Mouse (Mus musculus) embryonic facial prominence, embryonic 15.5 days (tissue): ENCODE measurements around the gene Pkig. TPM values are rescaled to one million over a fixed set of nuclear protein-coding genes. Genes with fewer than 3 reads are reported as not detected.

ENCODE experiments used
- ATAC-seq: fragments of 200-750 bp; cut with Nextera tagmentation; 2 replicates; pipeline ENCODE4 v1.8.0; 2017; ENCODE audit warnings: low read depth, moderate TSS enrichment; ENCODE audit not compliant: insufficient number of reproducible peaks, low FRiP score, low TSS enrichment
- H3K27ac ChIP-seq: fragments of 300-500 bp; sonication (generic); replicated peaks from 2 replicates; pipeline ENCODE4 v1.5.1; 2015; ENCODE audit warnings: mild to moderate bottlenecking, inconsistent platforms
- H3K27me3 ChIP-seq: fragments of 300-500 bp; sonication (generic); 2 replicates; pipeline ENCODE4 v1.6.1; 2015; ENCODE audit warnings: inconsistent platforms
- H3K36me3 ChIP-seq: fragments of 300-500 bp; sonication (generic); 2 replicates; pipeline ENCODE4 v1.6.1; 2015; ENCODE audit warnings: mild to moderate bottlenecking, inconsistent platforms
- H3K4me1 ChIP-seq: fragments of 300-500 bp; sonication (generic); 2 replicates; pipeline ENCODE4 v1.6.1; 2015; ENCODE audit warnings: inconsistent platforms
- H3K4me2 ChIP-seq: fragments of 300-500 bp; sonication (generic); replicated peaks from 2 replicates; pipeline ENCODE4 v1.6.1; 2015; ENCODE audit warnings: mild to moderate bottlenecking, inconsistent platforms
- H3K4me3 ChIP-seq: fragments of 300-500 bp; sonication (generic); replicated peaks from 2 replicates; pipeline ENCODE4 v1.5.1; 2015; ENCODE audit warnings: mild to moderate bottlenecking, inconsistent platforms
- H3K9ac ChIP-seq: fragments of 300-500 bp; sonication (generic); 2 replicates; pipeline ENCODE4 v1.6.1; 2015; ENCODE audit warnings: inconsistent platforms
- H3K9me3 ChIP-seq: fragments of 300-500 bp; sonication (generic); replicated peaks from 2 replicates; pipeline ENCODE4 v1.6.1; 2016; ENCODE audit warnings: inconsistent platforms
- WGBS: fragments of 180-500 bp; shearing (Covaris S2); methylation state at CpG from one replicate; pipeline ENCODE4 v1.1.7; 2015; 5-methylcytosine and 5-hydroxymethylcytosine counted together
- polyA plus RNA-seq: library from polyadenylated mRNA; unstranded; fragments of >200 nt; fragmentation: Nextera tagmentation; extraction: Ambion mirVana; gene quantifications from 2 replicates; pipeline ENCODE4 v1.2.1, GENCODE M21; 2015

The Pkig gene
- polyA plus RNA-seq, 1 experiment from 2014 or later: 152 TPM

DNA sequence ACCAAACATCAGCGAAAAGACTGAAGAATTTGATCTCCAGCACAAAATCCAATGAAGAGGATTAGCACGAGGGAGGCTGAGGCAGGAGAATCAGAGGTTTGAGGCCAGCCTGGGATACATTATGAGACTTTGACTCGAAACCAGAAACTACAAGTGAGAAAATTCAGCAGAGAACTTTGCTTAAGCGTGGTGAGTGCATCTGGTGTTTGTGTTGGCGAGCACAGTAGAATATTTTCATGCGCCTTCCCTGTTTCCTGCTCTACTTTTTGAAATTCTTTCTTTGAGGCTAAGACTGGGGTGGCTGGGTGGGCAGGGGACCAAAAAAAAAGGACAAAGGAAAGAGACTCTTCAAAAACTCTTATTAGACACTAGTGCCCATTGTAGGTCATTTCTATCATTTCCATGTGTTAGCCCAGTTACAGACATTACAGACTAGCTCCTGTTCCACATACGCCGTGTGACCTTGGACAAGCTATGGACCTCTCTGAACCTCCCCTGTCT is 53.2 kb downstream of the Pkig start:
- no peak overlapping the region for H3K4me2 ChIP-seq
- no peak for ATAC-seq
- no peak overlapping the region for H3K4me3 ChIP-seq
- no peaks in the 10 kb centered on the region for H3K27me3 ChIP-seq
- no peaks in the 10 kb centered on the region for H3K9me3 ChIP-seq
- H3K27ac ChIP-seq: no peak overlapping the region; the same call in 1 of the 2 replicates
- H3K4me1 ChIP-seq: peaks cover 29% of the 10 kb centered on the region
- no peaks in the 10 kb centered on the region for H3K36me3 ChIP-seq
- WGBS: 72% methylated on average over 8 of the region's 8 CpGs
- no peak overlapping the region for H3K9ac ChIP-seq

DNA sequence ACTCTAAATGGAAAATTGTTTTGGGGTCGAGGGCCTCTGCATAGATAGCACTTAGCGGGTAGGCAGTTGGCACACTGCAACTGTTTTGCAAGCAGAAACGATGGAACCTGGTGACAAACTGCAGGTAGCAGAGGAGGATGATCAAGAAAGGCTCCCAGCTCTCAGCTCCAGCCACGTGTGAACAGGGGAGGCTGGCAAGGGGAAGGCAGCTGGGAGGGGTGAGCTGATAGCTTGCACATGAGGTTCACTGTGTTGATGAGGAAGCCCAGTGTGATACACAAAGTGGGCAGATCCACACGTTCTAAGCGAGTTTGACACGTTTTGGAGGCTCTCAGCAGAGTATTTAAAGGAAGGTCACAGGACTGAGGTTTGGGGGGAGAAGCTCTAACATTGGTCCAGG is 54.3 kb downstream of the Pkig start:
- peaks cover 31% of the 10 kb centered on the region for H3K4me1 ChIP-seq
- no peaks in the 10 kb centered on the region for H3K9me3 ChIP-seq
- no peak overlapping the region for H3K4me2 ChIP-seq
- H3K36me3 ChIP-seq: no peaks in the 10 kb centered on the region
- H3K4me3 ChIP-seq: no peak overlapping the region
- no peak overlapping the region for H3K9ac ChIP-seq
- WGBS: 59% methylated on average over 7 of the region's 7 CpGs
- H3K27ac ChIP-seq: no peak overlapping the region
- H3K27me3 ChIP-seq: no peaks in the 10 kb centered on the region
- no peak for ATAC-seq

DNA sequence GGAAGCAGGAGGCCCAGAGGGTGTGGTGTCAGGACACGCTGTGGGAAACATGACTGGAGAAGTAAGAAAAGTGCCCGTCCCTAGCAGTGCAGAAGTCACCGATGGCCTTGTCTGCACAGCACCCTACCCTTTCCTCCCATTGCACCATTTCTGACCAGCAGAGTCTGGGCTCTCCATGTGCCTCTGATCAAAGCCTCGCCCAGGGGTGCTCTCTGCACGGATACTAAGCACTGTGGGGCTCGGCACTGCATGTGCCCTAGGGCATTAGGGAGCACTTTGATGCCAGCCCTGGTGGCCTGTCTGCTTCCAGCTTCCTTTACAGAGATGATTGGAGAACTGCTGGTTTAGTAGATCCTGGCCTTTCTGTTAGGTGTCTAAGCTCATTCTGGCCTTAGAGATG is 54.7 kb downstream of the Pkig start:
- Histone ChIP-seq H3K9ac (no peak overlapping the region), H3K4me2 (no peak overlapping the region), H3K4me1 (peaks cover 31% of the 10 kb centered on the region), H3K27ac (no peak overlapping the region), H3K9me3 (no peaks in the 10 kb centered on the region), H3K4me3 (no peak overlapping the region), H3K27me3 (no peaks in the 10 kb centered on the region), H3K36me3 (no peaks in the 10 kb centered on the region)
- 55% methylated on average over 6 of the region's 6 CpGs for WGBS
- 0 out of 2 replicates have a peak, but pooled peaks have one; percentile 6 for ATAC-seq

DNA sequence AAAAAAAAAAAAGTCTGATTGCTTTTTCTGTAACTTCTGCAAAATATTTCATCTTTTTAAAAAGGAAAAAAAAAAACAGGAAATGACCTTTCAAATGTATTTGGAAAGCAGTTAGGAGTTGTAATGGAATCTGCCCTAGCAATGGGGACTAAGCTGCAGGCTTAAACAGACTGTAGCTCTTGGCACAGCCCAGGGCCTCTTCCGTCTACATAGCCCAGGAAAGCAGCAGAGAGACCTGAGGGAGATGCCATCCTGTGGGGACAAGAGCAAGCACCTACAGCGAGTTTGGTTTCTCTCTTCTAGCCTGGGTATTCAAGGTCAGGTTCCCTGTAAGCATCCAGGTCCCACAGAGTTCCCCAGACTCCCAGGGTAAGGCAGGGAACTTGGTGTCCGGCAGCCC is 55.2 kb downstream of the Pkig start:
- ATAC-seq: no peak
- Histone ChIP-seq H3K9me3 (no peaks in the 10 kb centered on the region), H3K9ac (no peak overlapping the region), H3K36me3 (no peaks in the 10 kb centered on the region), H3K4me3 (no peak overlapping the region), H3K4me2 (no peak overlapping the region), H3K27me3 (no peaks in the 10 kb centered on the region), H3K27ac (no peak overlapping the region), H3K4me1 (peaks cover 31% of the 10 kb centered on the region)
- WGBS: 72% methylated on average over 3 of the region's 3 CpGs

DNA sequence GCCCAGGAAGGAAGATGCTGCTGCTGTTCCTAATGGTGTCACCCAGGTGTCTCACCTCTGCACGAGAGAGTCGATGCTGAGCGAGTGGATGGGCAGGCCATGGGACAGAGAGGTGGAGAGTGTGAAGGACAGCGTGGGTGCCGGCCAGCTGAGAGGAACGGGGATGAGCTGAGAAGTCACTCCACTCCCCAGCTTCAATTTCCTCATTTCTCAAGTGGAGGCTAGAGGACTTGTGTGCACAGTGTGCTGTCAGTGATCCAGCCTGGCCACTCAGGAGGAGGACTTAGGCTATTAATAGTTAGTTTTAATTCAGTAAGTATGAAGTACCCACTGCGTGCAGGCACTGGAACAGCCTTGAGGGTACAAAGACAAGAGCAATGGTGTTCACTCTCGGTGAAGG is 58.3 kb downstream of the Pkig start:
- H3K9ac ChIP-seq: no peak overlapping the region
- ATAC-seq: no peak
- H3K4me3 ChIP-seq: no peak overlapping the region
- 54% methylated on average over 8 of the region's 8 CpGs for WGBS
- H3K27me3 ChIP-seq: no peaks in the 10 kb centered on the region
- peaks cover 25% of the 10 kb centered on the region for H3K4me1 ChIP-seq
- no peaks in the 10 kb centered on the region for H3K9me3 ChIP-seq
- H3K36me3 ChIP-seq: 0 out of 2 replicates have a peak, but pooled peaks cover 5% of the 10 kb centered on the region
- no peak overlapping the region for H3K4me2 ChIP-seq
- H3K27ac ChIP-seq: peak overlapping the region; percentile 56

DNA sequence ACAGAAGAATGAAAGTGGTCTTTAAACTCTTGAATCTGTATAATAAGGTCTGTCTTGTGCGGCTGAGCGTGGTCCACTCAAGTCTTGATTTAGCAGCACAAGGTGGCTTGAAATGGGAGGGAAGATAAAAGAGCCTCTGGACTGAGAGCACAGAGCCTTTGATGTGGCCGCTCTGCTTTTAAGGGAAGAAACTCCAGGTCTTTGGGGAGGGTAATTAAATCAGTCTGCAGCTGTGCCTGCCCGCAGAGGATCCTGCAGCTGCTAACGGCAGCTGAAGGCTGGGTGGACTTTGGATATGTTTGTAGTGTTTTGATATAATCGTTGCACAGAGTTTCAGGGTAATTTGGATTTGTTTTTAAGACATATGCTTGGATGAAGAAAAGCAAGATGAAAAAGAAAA is 58.7 kb downstream of the Pkig start:
- Histone ChIP-seq H3K27me3 (no peaks in the 10 kb centered on the region), H3K27ac (peak overlapping the region; percentile 56), H3K36me3 (0 out of 2 replicates have a peak, but pooled peaks cover 9% of the 10 kb centered on the region), H3K4me3 (no peak overlapping the region), H3K9me3 (no peaks in the 10 kb centered on the region), H3K4me2 (no peak overlapping the region), H3K4me1 (peaks cover 26% of the 10 kb centered on the region), H3K9ac (no peak overlapping the region)
- WGBS: 19% methylated on average over 6 of the region's 6 CpGs
- ATAC-seq: no peak

DNA sequence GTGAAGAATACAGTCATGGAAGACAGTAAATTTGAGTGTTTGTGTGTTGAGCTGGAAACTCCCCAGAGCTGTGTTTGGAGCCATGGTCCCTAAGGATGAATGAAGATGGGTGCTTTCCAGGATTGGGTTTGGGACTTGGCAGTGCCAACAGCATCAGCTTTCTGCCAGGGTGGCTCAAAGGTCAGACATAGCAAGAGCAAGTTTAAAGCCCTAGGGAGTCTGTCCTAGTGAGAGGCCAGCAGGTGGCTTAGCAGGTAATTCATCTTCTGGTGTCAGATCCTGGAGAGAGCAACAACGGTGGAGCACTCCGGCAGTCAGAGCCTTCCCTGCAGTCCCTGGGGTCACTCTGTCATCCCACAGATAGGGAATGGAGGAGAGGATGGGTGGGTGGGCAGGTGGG is 60.3 kb downstream of the Pkig start:
- no peaks in the 10 kb centered on the region for H3K9me3 ChIP-seq
- peak overlapping the region; percentile 51; the same call in 1 of the 2 replicates for H3K27ac ChIP-seq
- H3K4me1 ChIP-seq: peaks cover 19% of the 10 kb centered on the region
- no peak overlapping the region for H3K4me2 ChIP-seq
- ATAC-seq: peak; percentile 32
- H3K9ac ChIP-seq: no peak overlapping the region
- H3K4me3 ChIP-seq: no peak overlapping the region
- 0 out of 2 replicates have a peak, but pooled peaks cover 9% of the 10 kb centered on the region for H3K36me3 ChIP-seq
- 71% methylated on average over 2 of the region's 2 CpGs for WGBS
- no peaks in the 10 kb centered on the region for H3K27me3 ChIP-seq

DNA sequence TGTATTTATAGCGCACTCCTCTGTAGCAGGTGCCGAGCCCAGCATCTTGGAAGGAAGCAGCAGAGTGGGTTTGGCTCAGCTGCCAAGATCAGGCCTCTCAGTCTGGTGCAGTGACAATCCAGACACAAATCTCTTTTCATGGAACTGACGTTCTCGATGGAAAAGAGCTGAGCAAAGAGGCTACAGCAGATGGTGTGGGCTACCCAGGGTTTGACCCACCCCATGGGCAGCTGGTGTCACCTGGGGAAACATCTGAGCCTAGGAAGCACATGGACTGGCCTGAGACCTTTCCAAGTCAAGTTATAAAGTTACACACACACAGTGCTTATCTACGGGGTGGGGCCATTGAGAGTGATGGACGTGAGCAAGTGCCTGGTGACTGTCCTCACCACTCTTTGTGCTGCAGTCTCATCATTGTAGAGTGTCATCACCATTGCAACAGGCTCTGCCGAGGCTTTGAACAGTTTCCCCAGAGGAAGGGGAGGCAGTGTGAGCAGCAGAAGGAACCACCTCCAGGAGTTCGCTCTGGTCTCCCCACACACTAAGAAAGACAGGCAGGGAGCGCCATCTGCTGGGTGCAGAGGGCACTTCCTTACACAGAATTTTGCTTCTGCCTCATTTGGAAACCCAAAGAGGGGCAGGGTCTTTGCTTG is 60.9 kb downstream of the Pkig start:
- Histone ChIP-seq H3K9me3 (no peaks in the 10 kb centered on the region), H3K36me3 (0 out of 2 replicates have a peak, but pooled peaks cover 9% of the 10 kb centered on the region), H3K27ac (peak overlapping the region; percentile 51; the same call in 1 of the 2 replicates), H3K4me2 (no peak overlapping the region), H3K4me1 (peaks cover 19% of the 10 kb centered on the region), H3K4me3 (no peak overlapping the region), H3K27me3 (no peaks in the 10 kb centered on the region), H3K9ac (no peak overlapping the region)
- peak; percentile 79 for ATAC-seq
- WGBS: 38% methylated on average over 9 of the region's 9 CpGs

DNA sequence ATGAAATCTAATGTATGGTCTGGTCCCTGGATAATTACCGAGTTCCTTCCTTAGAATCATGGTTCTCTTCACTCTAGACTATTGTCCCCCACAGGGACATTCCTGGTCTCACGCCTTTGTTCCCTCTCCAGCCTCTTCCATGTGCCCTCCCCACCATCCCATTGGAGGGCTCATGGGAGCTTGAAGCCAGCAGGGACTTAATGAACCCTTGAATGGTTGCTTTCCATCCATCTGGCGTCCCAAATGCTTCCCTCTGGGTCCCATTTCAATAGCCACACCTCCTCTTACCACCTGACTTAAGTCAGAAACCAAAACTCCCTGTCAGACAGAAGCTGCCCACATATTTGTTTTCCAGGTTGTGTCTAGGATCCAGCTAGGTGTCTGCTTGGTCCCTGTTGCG is 61.4 kb downstream of the Pkig start:
- 47% methylated on average over 4 of the region's 4 CpGs for WGBS
- H3K27me3 ChIP-seq: no peaks in the 10 kb centered on the region
- no peaks in the 10 kb centered on the region for H3K9me3 ChIP-seq
- no peak overlapping the region for H3K27ac ChIP-seq
- peaks cover 19% of the 10 kb centered on the region for H3K4me1 ChIP-seq
- ATAC-seq: peak; percentile 31; the same call in 1 of the 2 replicates
- H3K4me2 ChIP-seq: no peak overlapping the region
- no peak overlapping the region for H3K4me3 ChIP-seq
- 0 out of 2 replicates have a peak, but pooled peaks cover 10% of the 10 kb centered on the region for H3K36me3 ChIP-seq
- H3K9ac ChIP-seq: no peak overlapping the region

DNA sequence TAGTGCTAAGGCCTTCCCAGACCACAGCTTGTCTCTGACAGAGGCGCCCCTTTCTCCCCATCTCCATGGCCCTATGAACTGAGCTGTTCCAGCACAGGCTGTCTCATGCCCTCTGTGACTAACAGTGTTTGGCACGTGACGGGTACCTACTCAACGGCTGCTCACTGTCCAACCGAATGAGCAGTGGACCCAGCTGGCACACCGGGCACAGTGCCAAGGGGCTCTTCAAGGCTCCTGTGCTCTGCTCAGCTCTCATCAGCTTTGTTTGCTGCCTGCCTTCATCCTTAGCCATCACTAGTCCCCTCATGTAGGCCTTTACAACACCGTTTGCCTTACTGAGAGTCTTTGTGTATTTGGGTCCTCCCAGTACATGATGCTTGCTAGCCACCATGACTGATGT is 64.4 kb downstream of the Pkig start:
- Histone ChIP-seq H3K36me3 (peaks cover 38% of the 10 kb centered on the region; the same call in 1 of the 2 replicates), H3K4me3 (no peak overlapping the region), H3K9ac (no peak overlapping the region), H3K4me1 (peaks cover 12% of the 10 kb centered on the region; the same call in 1 of the 2 replicates), H3K27me3 (no peaks in the 10 kb centered on the region), H3K9me3 (no peaks in the 10 kb centered on the region), H3K27ac (no peak overlapping the region), H3K4me2 (no peak overlapping the region)
- WGBS: 72% methylated on average over 7 of the region's 7 CpGs
- no peak for ATAC-seq

DNA sequence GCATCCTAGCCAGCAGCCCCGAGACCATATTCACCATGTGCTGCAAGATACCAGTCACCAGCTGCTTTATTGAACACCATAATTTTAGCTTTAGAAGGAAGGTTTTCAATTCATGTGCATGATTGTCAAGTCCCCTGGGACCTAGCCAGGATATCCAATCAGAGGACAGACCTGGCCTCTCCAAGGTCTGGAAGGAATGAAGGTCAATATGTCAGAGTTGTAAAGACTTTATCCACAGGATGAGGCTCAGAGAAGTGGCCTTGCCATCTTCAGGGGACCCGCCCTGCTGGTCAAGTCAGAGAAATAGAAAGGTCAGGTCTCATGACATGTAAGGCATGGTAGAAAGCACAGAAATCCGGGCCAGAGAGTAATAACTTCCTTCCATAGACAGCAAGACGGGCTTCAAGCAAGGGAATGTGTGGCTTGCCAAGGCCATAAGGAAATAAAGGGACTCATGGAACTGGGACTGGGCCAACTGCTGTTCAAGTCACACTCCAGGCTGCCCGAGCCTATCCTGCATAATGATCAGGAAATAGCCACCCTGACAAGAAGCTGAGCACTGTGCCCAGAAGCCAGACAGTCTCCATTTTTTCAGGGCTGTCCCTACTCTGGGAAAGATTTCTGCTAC is 68.7 kb downstream of the Pkig start:
- no peak for ATAC-seq
- Histone ChIP-seq H3K27me3 (no peaks in the 10 kb centered on the region), H3K4me1 (peaks cover 5% of the 10 kb centered on the region; the same call in 1 of the 2 replicates), H3K27ac (no peak overlapping the region), H3K36me3 (peaks cover 58% of the 10 kb centered on the region), H3K4me2 (no peak overlapping the region), H3K9me3 (no peaks in the 10 kb centered on the region), H3K9ac (no peak overlapping the region), H3K4me3 (no peak overlapping the region)
- 69% methylated on average over 5 of the region's 5 CpGs for WGBS
